Mouse (Mus musculus): Measurements from ENCODE around the gene Dolk. TPM values are rescaled to one million over a fixed set of nuclear protein-coding genes. Genes with fewer than 3 reads are reported as not detected.

Dolk gene
- 21.5 and 26.5 TPM in 2 replicates for polyA plus RNA-seq (2014; fragmentation: Nextera tagmentation; extraction: Ambion mirVana)

DNA sequence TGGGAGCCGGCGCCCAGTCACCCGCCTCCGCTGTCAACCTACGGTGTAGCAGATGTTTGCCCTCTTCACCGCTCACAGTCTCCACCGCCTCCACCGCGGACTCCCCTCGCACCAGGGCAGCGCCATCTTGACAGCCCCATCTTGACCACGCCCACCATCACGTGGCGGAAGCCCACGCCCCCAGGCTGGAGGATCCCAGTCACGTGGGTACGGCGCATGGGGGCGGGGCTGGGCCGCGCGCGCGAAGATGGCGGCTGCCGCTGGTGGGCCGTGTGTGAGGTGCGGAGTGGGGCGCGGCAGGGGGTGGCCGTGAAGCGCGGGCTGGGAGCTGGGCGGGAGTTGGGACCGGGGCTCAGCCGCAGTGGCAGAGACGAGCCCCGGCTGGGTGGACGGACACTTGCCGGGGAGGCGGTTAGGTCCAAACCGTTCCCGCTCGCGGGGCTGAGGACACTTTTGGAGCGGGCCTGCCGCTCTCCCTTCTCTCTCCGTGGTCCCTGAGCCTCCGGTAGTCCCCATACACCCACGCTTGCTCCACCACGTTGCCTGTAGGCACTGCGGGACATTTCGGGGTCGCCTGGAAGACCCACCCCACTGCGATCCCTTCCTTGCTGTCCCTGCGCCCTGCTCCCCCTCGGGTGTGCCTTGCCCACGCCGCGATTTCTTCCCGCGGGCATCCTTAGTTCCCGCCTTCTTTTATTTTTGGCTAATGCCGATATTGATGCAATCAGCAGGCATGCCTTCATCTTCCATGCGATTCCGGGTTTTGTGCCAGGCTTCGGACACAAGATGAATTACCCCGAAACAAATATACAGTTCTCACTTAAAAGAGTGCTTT, at the start of gene Dolk, which contains the start of gene Nup188:
Gene Dolk (minus strand): TSS at position 143 of the 835 bp plus-strand sequence.
Gene Nup188 (plus strand): TSS at position 206 of the 835 bp plus-strand sequence.
- DNase-seq (ENCODE audit: low spot score) (peak; percentile 98), ATAC-seq (replicated peaks; ENCODE audit: insufficient number of reproducible peaks, low FRiP score, low TSS enrichment, low read depth) (peak; percentile 91)
- under 1% methylated on average over 59 of the region's 68 CpGs for WGBS
- peak within 1 kb of the TSS; percentile 49 for H3K27ac ChIP-seq (replicated peaks; ENCODE audit: low read depth, low read length)
- H3K9me3 ChIP-seq (replicated peaks; ENCODE audit: control insufficient read depth, low read length), result no peaks in the 10 kb centered on the region
- peak within 1 kb of the TSS; percentile 97 for H3K4me3 ChIP-seq (ENCODE audit: low read depth, low read length)
- peak within 1 kb of the TSS; percentile 96 for H3K9ac ChIP-seq (replicated peaks; ENCODE audit: low read length)
- no peaks in the 10 kb centered on the region for H3K36me3 ChIP-seq (replicated peaks; ENCODE audit: control insufficient read depth, insufficient read depth, low read depth, low read length)
- H3K27me3 ChIP-seq (ENCODE audit: control insufficient read depth, insufficient read depth, low read length), result no peaks in the 10 kb centered on the region
- H3K4me2 ChIP-seq (ENCODE audit: low read depth, low read length), result peak within 1 kb of the TSS; percentile 93
- H3K4me1 ChIP-seq (ENCODE audit: control insufficient read depth, insufficient read depth, low read length), result no peaks in the 10 kb centered on the region

DNA sequence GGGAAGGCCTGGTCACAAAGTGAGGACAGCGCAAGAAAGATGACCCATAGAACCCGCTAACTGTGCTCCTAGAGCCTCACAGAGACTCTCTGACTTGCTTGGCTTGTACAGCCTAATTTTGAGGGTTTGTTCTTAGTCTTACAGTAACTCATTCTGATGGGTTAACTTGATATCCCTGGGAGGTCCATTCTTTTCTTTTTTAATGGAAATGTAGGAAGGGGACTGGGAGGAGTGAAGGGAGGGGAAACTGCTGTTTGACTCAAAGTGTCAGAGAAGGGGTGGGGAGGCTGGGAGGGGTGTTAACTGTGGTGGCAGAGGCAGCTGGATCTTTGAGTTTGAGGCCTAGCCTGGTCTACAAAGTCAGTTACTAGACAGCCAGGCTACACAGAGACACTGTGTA, 49.2 kb upstream of the Dolk start:
- ATAC-seq (replicated peaks; ENCODE audit: insufficient number of reproducible peaks, low FRiP score, low TSS enrichment, low read depth) (no peak), DNase-seq (ENCODE audit: low spot score) (no peak)
- Histone ChIP-seq H3K27me3 (ENCODE audit: control insufficient read depth, insufficient read depth, low read length) (no peaks in the 10 kb centered on the region), H3K4me2 (ENCODE audit: low read depth, low read length) (no peak overlapping the region), H3K4me3 (ENCODE audit: low read depth, low read length) (no peak overlapping the region), H3K36me3 (replicated peaks; ENCODE audit: control insufficient read depth, insufficient read depth, low read depth, low read length) (peaks cover 28% of the 10 kb centered on the region), H3K4me1 (ENCODE audit: control insufficient read depth, insufficient read depth, low read length) (no peaks in the 10 kb centered on the region), H3K9me3 (replicated peaks; ENCODE audit: control insufficient read depth, low read length) (no peaks in the 10 kb centered on the region), H3K9ac (replicated peaks; ENCODE audit: low read length) (no peak overlapping the region), H3K27ac (replicated peaks; ENCODE audit: low read depth, low read length) (no peak overlapping the region)
- 95% methylated on average over 2 of the region's 2 CpGs for WGBS

DNA sequence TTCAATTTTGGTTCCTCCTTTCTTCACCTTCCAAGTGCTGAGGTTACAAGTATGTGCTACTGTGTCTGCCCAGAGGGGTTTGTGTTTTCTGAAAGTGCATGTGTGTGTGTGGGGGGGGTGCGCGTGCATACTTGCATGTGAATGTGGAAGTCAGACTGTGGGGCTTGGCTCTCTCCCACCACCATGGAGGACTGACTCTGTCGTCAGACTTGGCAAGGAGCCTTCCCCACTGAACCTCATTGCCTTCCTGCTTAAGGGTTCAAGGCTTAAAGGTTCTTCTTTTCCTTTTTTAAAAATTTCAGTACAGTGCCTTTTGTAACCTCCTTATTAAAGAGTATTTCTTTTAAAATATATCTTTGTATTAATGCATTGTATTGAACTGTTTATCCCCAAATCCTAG, 42.7 kb upstream of the Dolk start:
- DNase-seq (ENCODE audit: low spot score), result no peak
- 90% methylated on average over 3 of the region's 3 CpGs for WGBS
- H3K36me3 ChIP-seq (replicated peaks; ENCODE audit: control insufficient read depth, insufficient read depth, low read depth, low read length), result peaks cover 18% of the 10 kb centered on the region

DNA sequence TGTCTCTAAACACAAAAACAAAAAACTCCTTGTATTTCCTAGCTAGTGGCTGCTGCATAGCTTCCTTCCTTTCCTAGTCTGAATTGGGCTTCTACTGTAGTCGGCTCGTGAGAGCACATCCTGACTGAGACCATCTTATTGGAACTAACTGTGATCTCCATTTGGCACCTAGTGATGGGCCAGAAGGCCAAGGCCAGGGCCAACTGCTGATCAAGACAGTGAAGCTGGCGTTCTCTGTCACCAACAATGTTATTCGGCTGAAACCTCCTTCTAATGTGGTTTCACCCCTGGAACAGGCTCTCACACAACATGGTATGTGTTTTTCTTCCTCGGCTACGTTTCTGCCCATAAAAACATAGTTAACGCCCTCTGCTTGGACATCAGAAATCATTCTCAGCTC, 41.1 kb upstream of the Dolk start:
- 94% methylated on average over 7 of the region's 7 CpGs for WGBS
- Histone ChIP-seq H3K27ac (replicated peaks; ENCODE audit: low read depth, low read length) (no peak overlapping the region), H3K36me3 (replicated peaks; ENCODE audit: control insufficient read depth, insufficient read depth, low read depth, low read length) (peaks cover 22% of the 10 kb centered on the region), H3K27me3 (ENCODE audit: control insufficient read depth, insufficient read depth, low read length) (no peaks in the 10 kb centered on the region), H3K4me2 (ENCODE audit: low read depth, low read length) (no peak overlapping the region), H3K4me1 (ENCODE audit: control insufficient read depth, insufficient read depth, low read length) (no peaks in the 10 kb centered on the region), H3K9ac (replicated peaks; ENCODE audit: low read length) (no peak overlapping the region), H3K9me3 (replicated peaks; ENCODE audit: control insufficient read depth, low read length) (no peaks in the 10 kb centered on the region), H3K4me3 (ENCODE audit: low read depth, low read length) (no peak overlapping the region)
- ATAC-seq (replicated peaks; ENCODE audit: insufficient number of reproducible peaks, low FRiP score, low TSS enrichment, low read depth) (no peak), DNase-seq (ENCODE audit: low spot score) (no peak)

More for the DNA sequence above, 42.7 kb upstream of the Dolk start:
- H3K4me1 ChIP-seq (ENCODE audit: control insufficient read depth, insufficient read depth, low read length), result no peaks in the 10 kb centered on the region
- no peak for ATAC-seq (replicated peaks; ENCODE audit: insufficient number of reproducible peaks, low FRiP score, low TSS enrichment, low read depth)
- no peak overlapping the region for H3K27ac ChIP-seq (replicated peaks; ENCODE audit: low read depth, low read length)
- no peak overlapping the region for H3K4me2 ChIP-seq (ENCODE audit: low read depth, low read length)
- no peaks in the 10 kb centered on the region for H3K27me3 ChIP-seq (ENCODE audit: control insufficient read depth, insufficient read depth, low read length)
- no peak overlapping the region for H3K9ac ChIP-seq (replicated peaks; ENCODE audit: low read length)
- H3K4me3 ChIP-seq (ENCODE audit: low read depth, low read length), result no peak overlapping the region
- H3K9me3 ChIP-seq (replicated peaks; ENCODE audit: control insufficient read depth, low read length), result no peaks in the 10 kb centered on the region

DNA sequence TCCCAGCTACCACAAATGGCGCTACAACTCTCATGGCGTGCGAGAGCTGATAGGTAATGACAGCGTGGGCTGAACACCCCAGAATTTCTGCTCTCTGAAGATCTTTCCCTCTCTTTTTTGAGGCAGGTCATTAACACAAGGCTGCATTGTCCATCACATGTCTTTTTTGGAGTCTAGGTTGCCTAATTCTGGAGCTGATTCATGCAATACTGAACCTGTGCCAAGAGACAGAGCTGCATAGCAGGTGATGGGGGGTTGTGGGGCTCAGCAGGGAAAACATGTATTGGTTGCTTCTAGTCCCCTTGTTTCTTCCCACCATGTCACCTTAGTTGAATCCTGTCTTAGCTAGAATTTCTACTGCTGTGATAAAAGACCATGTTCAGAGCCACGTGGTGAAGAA, 39.2 kb upstream of the Dolk start:
- ATAC-seq (replicated peaks; ENCODE audit: insufficient number of reproducible peaks, low FRiP score, low TSS enrichment, low read depth) (no peak), DNase-seq (ENCODE audit: low spot score) (no peak)
- no peaks in the 10 kb centered on the region for H3K9me3 ChIP-seq (replicated peaks; ENCODE audit: control insufficient read depth, low read length)
- no peaks in the 10 kb centered on the region for H3K27me3 ChIP-seq (ENCODE audit: control insufficient read depth, insufficient read depth, low read length)
- H3K27ac ChIP-seq (replicated peaks; ENCODE audit: low read depth, low read length), result no peak overlapping the region
- H3K4me1 ChIP-seq (ENCODE audit: control insufficient read depth, insufficient read depth, low read length), result no peaks in the 10 kb centered on the region
- H3K36me3 ChIP-seq (replicated peaks; ENCODE audit: control insufficient read depth, insufficient read depth, low read depth, low read length), result peaks cover 19% of the 10 kb centered on the region
- 97% methylated on average over 5 of the region's 5 CpGs for WGBS
- H3K4me3 ChIP-seq (ENCODE audit: low read depth, low read length), result no peak overlapping the region
- no peak overlapping the region for H3K9ac ChIP-seq (replicated peaks; ENCODE audit: low read length)
- H3K4me2 ChIP-seq (ENCODE audit: low read depth, low read length), result no peak overlapping the region

DNA sequence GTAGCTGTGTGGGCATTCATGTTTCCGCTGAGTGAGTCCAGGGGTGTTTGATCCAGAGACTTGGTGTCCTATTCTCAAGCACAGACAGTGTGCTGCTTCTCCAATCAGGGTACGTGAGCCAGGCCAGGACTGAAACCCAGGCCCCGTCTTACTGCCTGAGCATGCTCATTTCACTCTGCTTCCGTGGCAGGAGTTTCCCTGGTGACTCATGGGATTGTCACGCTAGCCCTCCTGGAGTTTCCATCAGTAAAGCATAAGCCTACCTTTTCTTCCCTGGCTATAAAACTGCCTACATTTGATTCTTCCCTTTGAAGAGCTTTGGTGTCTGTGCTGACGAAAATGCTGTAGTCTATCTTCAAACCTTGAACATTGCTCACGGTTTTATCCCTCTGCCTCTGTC, 37.0 kb upstream of the Dolk start:
- Histone ChIP-seq H3K36me3 (replicated peaks; ENCODE audit: control insufficient read depth, insufficient read depth, low read depth, low read length) (peaks cover 19% of the 10 kb centered on the region), H3K4me2 (ENCODE audit: low read depth, low read length) (no peak overlapping the region), H3K4me1 (ENCODE audit: control insufficient read depth, insufficient read depth, low read length) (no peaks in the 10 kb centered on the region), H3K9ac (replicated peaks; ENCODE audit: low read length) (no peak overlapping the region), H3K9me3 (replicated peaks; ENCODE audit: control insufficient read depth, low read length) (no peaks in the 10 kb centered on the region), H3K27me3 (ENCODE audit: control insufficient read depth, insufficient read depth, low read length) (no peaks in the 10 kb centered on the region), H3K4me3 (ENCODE audit: low read depth, low read length) (no peak overlapping the region), H3K27ac (replicated peaks; ENCODE audit: low read depth, low read length) (no peak overlapping the region)
- ATAC-seq (replicated peaks; ENCODE audit: insufficient number of reproducible peaks, low FRiP score, low TSS enrichment, low read depth) (no peak), DNase-seq (ENCODE audit: low spot score) (no peak)
- WGBS, result 95% methylated on average over 7 of the region's 7 CpGs

DNA sequence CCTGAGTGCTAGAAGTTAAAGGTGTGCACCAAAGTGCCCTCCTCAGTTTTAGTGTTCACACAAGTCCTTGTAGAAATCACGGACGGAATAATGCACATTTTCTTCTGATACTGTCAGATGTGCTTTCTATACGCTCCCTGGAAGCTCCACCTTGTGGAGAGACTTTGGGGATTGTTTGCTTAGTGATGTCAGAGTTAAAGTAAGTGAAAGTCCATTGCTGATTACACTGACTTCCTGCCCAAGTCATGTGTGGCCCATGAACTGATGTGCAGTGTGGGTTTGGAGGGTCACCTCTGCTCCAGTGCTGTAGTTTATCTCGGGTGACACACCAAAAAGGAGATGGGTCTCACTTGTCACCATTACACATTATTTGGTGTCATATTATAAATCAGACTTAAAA, 33.1 kb upstream of the Dolk start:
- no peaks in the 10 kb centered on the region for H3K9me3 ChIP-seq (replicated peaks; ENCODE audit: control insufficient read depth, low read length)
- no peak overlapping the region for H3K27ac ChIP-seq (replicated peaks; ENCODE audit: low read depth, low read length)
- no peaks in the 10 kb centered on the region for H3K27me3 ChIP-seq (ENCODE audit: control insufficient read depth, insufficient read depth, low read length)
- no peak overlapping the region for H3K4me2 ChIP-seq (ENCODE audit: low read depth, low read length)
- no peak overlapping the region for H3K4me3 ChIP-seq (ENCODE audit: low read depth, low read length)
- H3K36me3 ChIP-seq (replicated peaks; ENCODE audit: control insufficient read depth, insufficient read depth, low read depth, low read length), result peaks cover 34% of the 10 kb centered on the region
- WGBS, result 90% methylated on average over 4 of the region's 4 CpGs
- no peak for ATAC-seq (replicated peaks; ENCODE audit: insufficient number of reproducible peaks, low FRiP score, low TSS enrichment, low read depth)
- no peak overlapping the region for H3K9ac ChIP-seq (replicated peaks; ENCODE audit: low read length)
- DNase-seq (ENCODE audit: low spot score), result no peak
- H3K4me1 ChIP-seq (ENCODE audit: control insufficient read depth, insufficient read depth, low read length), result no peaks in the 10 kb centered on the region

DNA sequence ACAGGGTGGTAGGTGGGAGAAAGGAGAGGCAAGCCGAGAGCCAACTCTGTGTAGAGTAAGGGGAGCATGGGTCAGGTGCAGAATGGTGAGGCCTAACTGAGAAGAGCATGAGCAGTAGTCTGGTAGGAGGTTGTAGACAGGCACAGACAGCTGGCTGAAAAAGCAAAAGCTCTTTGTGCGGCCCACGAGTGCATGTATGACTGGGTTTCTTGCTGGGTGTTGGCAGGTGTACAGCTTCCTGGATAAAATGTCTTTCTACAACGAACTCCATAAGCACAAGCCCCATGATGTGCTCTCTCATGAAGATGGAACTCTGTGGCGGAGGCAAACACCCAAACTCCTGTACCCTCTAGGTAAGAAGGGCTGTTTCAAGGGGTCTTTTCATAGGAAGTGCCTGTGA, 30.8 kb upstream of the Dolk start:
- Histone ChIP-seq H3K4me1 (ENCODE audit: control insufficient read depth, insufficient read depth, low read length) (no peaks in the 10 kb centered on the region), H3K4me3 (ENCODE audit: low read depth, low read length) (no peak overlapping the region), H3K4me2 (ENCODE audit: low read depth, low read length) (no peak overlapping the region), H3K36me3 (replicated peaks; ENCODE audit: control insufficient read depth, insufficient read depth, low read depth, low read length) (peaks cover 23% of the 10 kb centered on the region), H3K27ac (replicated peaks; ENCODE audit: low read depth, low read length) (no peak overlapping the region), H3K9me3 (replicated peaks; ENCODE audit: control insufficient read depth, low read length) (no peaks in the 10 kb centered on the region), H3K9ac (replicated peaks; ENCODE audit: low read length) (no peak overlapping the region), H3K27me3 (ENCODE audit: control insufficient read depth, insufficient read depth, low read length) (no peaks in the 10 kb centered on the region)
- 93% methylated on average over 5 of the region's 5 CpGs for WGBS
- ATAC-seq (replicated peaks; ENCODE audit: insufficient number of reproducible peaks, low FRiP score, low TSS enrichment, low read depth) (no peak), DNase-seq (ENCODE audit: low spot score) (no peak)

All from embryonic facial prominence, embryonic 11.5 days (tissue).